Mouse (Mus musculus): ENCODE results near the gene Nme7. TPM values are rescaled to one million over a fixed set of nuclear protein-coding genes. Genes with fewer than 3 reads are reported as not detected.

Gene Nme7
- polyA plus RNA-seq, 1 experiment = 0.27 TPM

- H3K36me3 ChIP-seq (ENCODE audit: control insufficient read depth) = no peaks in the 10 kb centered on the region
- H3K4me3 ChIP-seq (replicated peaks) = no peak overlapping the region
- H3K27me3 ChIP-seq (ENCODE audit: control insufficient read depth) = no peaks in the 10 kb centered on the region
- no peak for TF ChIP-seq TAL1 (IDR thresholded peaks at IDR 0.05; ENCODE audit: low read length)
- TF ChIP-seq GATA1 (IDR thresholded peaks at IDR 0.05; ENCODE audit: low read length) = no peak
- no peaks in the 10 kb centered on the region for H3K4me1 ChIP-seq (ENCODE audit: control insufficient read depth)
- H3K9me3 ChIP-seq (ENCODE audit: control insufficient read depth, low read length) = no peaks in the 10 kb centered on the region
Observed at GRCm38 (mm10) chr1:164361997-164362396, 58.1 kb downstream of the Nme7 start.

- Histone ChIP-seq H3K27me3 (ENCODE audit: control insufficient read depth) (no peaks in the 10 kb centered on the region), H3K4me3 (replicated peaks) (no peak overlapping the region), H3K36me3 (ENCODE audit: control insufficient read depth) (no peaks in the 10 kb centered on the region), H3K9me3 (ENCODE audit: control insufficient read depth, low read length) (no peaks in the 10 kb centered on the region), H3K4me1 (ENCODE audit: control insufficient read depth) (no peaks in the 10 kb centered on the region)
- TF ChIP-seq GATA1 (IDR thresholded peaks at IDR 0.05; ENCODE audit: low read length) = no peak
- no peak for TF ChIP-seq TAL1 (IDR thresholded peaks at IDR 0.05; ENCODE audit: low read length)
Observed at GRCm38 (mm10) chr1:164366156-164367128, 62.5 kb downstream of the Nme7 start.

- Histone ChIP-seq H3K4me1 (ENCODE audit: control insufficient read depth) (no peaks in the 10 kb centered on the region), H3K27me3 (ENCODE audit: control insufficient read depth) (no peaks in the 10 kb centered on the region), H3K9me3 (ENCODE audit: control insufficient read depth, low read length) (no peaks in the 10 kb centered on the region), H3K36me3 (ENCODE audit: control insufficient read depth) (no peaks in the 10 kb centered on the region), H3K4me3 (replicated peaks) (no peak overlapping the region)
- no peak for TF ChIP-seq GATA1 (IDR thresholded peaks at IDR 0.05; ENCODE audit: low read length)
Observed at GRCm38 (mm10) chr1:164368152-164368551, 64.2 kb downstream of the Nme7 start.

GRCm38 (mm10) chr1:164369781-164370180 is 65.9 kb downstream of the Nme7 start:
- H3K4me1 ChIP-seq (ENCODE audit: control insufficient read depth) = no peaks in the 10 kb centered on the region
- no peaks in the 10 kb centered on the region for H3K36me3 ChIP-seq (ENCODE audit: control insufficient read depth)
- no peak overlapping the region for H3K4me3 ChIP-seq (replicated peaks)
- H3K9me3 ChIP-seq (ENCODE audit: control insufficient read depth, low read length) = no peaks in the 10 kb centered on the region
- TF ChIP-seq GATA1 (IDR thresholded peaks at IDR 0.05; ENCODE audit: low read length) (no peak), TAL1 (IDR thresholded peaks at IDR 0.05; ENCODE audit: low read length) (no peak)
- H3K27me3 ChIP-seq (ENCODE audit: control insufficient read depth) = no peaks in the 10 kb centered on the region

- H3K27me3 ChIP-seq (ENCODE audit: control insufficient read depth) = no peaks in the 10 kb centered on the region
- H3K4me3 ChIP-seq (replicated peaks) = no peak overlapping the region
- no peak for TF ChIP-seq TAL1 (IDR thresholded peaks at IDR 0.05; ENCODE audit: low read length)
- no peak for TF ChIP-seq GATA1 (IDR thresholded peaks at IDR 0.05; ENCODE audit: low read length)
- H3K9me3 ChIP-seq (ENCODE audit: control insufficient read depth, low read length) = no peaks in the 10 kb centered on the region
- no peaks in the 10 kb centered on the region for H3K36me3 ChIP-seq (ENCODE audit: control insufficient read depth)
- no peaks in the 10 kb centered on the region for H3K4me1 ChIP-seq (ENCODE audit: control insufficient read depth)
Observed at GRCm38 (mm10) chr1:164373029-164373428, 69.1 kb downstream of the Nme7 start.

- Histone ChIP-seq H3K36me3 (ENCODE audit: control insufficient read depth) (no peaks in the 10 kb centered on the region), H3K4me3 (replicated peaks) (no peak overlapping the region), H3K9me3 (ENCODE audit: control insufficient read depth, low read length) (no peaks in the 10 kb centered on the region), H3K4me1 (ENCODE audit: control insufficient read depth) (no peaks in the 10 kb centered on the region), H3K27me3 (ENCODE audit: control insufficient read depth) (no peaks in the 10 kb centered on the region)
- TF ChIP-seq TAL1 (IDR thresholded peaks at IDR 0.05; ENCODE audit: low read length) (no peak), GATA1 (IDR thresholded peaks at IDR 0.05; ENCODE audit: low read length) (no peak)
Observed at GRCm38 (mm10) chr1:164374020-164374419, 70.1 kb downstream of the Nme7 start.

GRCm38 (mm10) chr1:164375626-164376025 is 71.7 kb downstream of the Nme7 start:
- no peaks in the 10 kb centered on the region for H3K4me1 ChIP-seq (ENCODE audit: control insufficient read depth)
- no peaks in the 10 kb centered on the region for H3K9me3 ChIP-seq (ENCODE audit: control insufficient read depth, low read length)

GRCm38 (mm10) chr1:164376761-164377487 is 73.0 kb downstream of the Nme7 start:
- H3K4me1 ChIP-seq (ENCODE audit: control insufficient read depth) = no peaks in the 10 kb centered on the region
- H3K36me3 ChIP-seq (ENCODE audit: control insufficient read depth) = no peaks in the 10 kb centered on the region; the same call in 1 of the 2 replicates
- no peaks in the 10 kb centered on the region for H3K27me3 ChIP-seq (ENCODE audit: control insufficient read depth)
- H3K9me3 ChIP-seq (ENCODE audit: control insufficient read depth, low read length) = no peaks in the 10 kb centered on the region
- H3K4me3 ChIP-seq (replicated peaks) = no peak overlapping the region
- TF ChIP-seq GATA1 (IDR thresholded peaks at IDR 0.05; ENCODE audit: low read length) = no peak
- TF ChIP-seq TAL1 (IDR thresholded peaks at IDR 0.05; ENCODE audit: low read length) = no peak

More at GRCm38 (mm10) chr1:164375626-164376025, 71.7 kb downstream of the Nme7 start:
- TF ChIP-seq TAL1 (IDR thresholded peaks at IDR 0.05; ENCODE audit: low read length) = no peak
- TF ChIP-seq GATA1 (IDR thresholded peaks at IDR 0.05; ENCODE audit: low read length) = no peak
- Histone ChIP-seq H3K4me3 (replicated peaks) (no peak overlapping the region), H3K36me3 (ENCODE audit: control insufficient read depth) (no peaks in the 10 kb centered on the region), H3K27me3 (ENCODE audit: control insufficient read depth) (no peaks in the 10 kb centered on the region)

- no peaks in the 10 kb centered on the region for H3K9me3 ChIP-seq (ENCODE audit: control insufficient read depth, low read length)
- no peaks in the 10 kb centered on the region; the same call in 1 of the 2 replicates for H3K36me3 ChIP-seq (ENCODE audit: control insufficient read depth)
- no peak overlapping the region for H3K4me3 ChIP-seq (replicated peaks)
- no peaks in the 10 kb centered on the region for H3K27me3 ChIP-seq (ENCODE audit: control insufficient read depth)
- TF ChIP-seq GATA1 (IDR thresholded peaks at IDR 0.05; ENCODE audit: low read length) = no peak
- no peak for TF ChIP-seq TAL1 (IDR thresholded peaks at IDR 0.05; ENCODE audit: low read length)
- H3K4me1 ChIP-seq (ENCODE audit: control insufficient read depth) = no peaks in the 10 kb centered on the region
Observed at GRCm38 (mm10) chr1:164383621-164384020, 79.7 kb downstream of the Nme7 start.
